Mouse (Mus musculus): ENCODE data around the gene Lrp1. TPM values are rescaled to one million over a fixed set of nuclear protein-coding genes. Genes with fewer than 3 reads are reported as not detected.

The Lrp1 gene
- polyA plus RNA-seq, 1 experiment: 269 TPM

DNA sequence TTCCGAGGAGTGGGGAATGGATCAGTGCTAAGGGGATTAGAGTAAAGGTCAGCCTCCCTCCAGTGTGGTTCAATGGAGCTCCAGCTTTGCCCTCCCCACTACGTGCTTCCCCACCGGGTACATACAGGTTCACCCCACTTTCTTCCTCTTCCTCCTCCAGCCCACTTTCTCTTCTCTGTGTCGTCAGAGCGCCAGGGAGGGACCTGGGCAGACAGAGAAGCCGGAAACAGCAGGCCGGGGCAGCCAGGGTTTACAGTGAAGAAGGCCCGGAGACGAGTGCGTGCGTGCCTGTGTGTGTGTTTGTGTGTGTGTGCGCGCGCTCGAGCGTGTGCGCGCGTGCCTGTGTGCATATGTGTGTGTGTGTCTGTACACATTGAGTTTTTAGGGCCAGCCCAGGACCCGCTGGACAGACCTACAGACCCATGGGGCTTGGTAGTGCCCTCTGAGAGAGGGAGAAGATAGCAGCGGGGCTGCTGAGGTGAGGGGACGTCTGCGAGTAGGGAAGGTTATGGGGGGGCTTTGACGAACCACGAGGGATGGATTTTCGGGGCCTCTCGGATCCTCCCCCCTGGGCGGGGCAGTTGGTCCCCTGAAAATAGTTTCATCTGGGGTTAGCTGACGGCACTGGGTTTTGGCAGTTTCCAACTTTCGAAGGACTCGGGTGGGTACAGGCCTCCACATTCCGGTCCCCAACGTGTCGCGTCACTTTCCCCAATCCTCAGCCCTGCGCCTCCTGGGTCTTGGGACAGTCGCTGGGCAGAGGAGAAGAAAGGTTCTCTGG lies 22.0 kb upstream of the Lrp1 start, which contains the start of gene Stat6:
TSS of gene Stat6 (plus strand) at position 215 of the 781 bp plus-strand sequence.
- no peak for TF ChIP-seq CTCF (IDR thresholded peaks at IDR 0.05; ENCODE audit: borderline replicate concordance, extremely low read depth, insufficient read depth, insufficient read length)
- no peak for TF ChIP-seq POLR2A (IDR thresholded peaks at IDR 0.05; ENCODE audit: borderline replicate concordance, extremely low read depth, insufficient read depth, insufficient read length, poor library complexity, severe bottlenecking)
- peak; percentile 51 for DNase-seq (ENCODE audit: low read depth)

DNA sequence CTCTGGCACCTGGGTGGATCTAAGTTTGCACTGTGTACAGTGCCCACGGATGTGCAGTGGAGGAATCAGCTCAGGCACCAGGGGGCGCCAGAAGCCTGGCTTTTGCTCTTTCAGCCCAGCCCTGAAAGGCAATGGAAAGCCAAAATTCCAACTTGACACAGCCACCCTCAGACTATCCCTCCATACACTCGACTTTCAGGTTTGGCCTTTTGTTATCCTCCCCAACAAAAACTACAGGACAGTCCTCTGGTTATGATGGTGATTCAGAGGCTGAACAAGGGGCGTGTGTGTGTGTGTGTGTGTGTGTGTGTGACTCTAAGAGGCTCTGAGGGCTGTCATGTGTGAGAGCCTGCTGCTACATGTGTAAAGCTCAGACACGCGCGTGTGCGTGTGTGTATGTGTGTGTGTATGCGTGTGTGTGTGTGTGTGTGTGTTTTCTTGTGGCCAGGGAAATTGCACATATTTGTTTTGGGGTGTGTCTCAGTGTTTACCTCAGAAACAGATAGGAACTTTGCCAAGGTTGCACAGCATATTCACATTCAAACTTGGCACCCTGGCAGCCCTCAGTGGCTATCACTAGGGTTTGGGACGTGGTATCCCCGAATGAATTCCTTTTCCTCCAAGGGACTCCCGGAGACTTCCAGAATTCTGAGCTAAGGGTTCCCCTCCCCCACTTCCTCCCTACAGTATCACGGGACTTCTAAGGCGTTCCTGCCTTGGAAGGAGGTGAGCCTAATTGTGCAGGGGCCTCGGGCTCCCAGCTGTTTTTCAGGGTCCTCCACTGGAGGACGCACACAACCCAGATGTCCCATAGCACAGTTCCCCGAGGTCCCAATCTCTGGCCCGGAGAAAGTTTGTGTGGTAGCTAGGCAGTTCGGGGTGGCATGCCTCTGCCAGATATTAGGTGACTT lies 21.2 kb upstream of the Lrp1 start:
- DNase-seq (ENCODE audit: low read depth): peak; percentile 76
- TF ChIP-seq CTCF (IDR thresholded peaks at IDR 0.05; ENCODE audit: borderline replicate concordance, extremely low read depth, insufficient read depth, insufficient read length) (peak; percentile 93), POLR2A (IDR thresholded peaks at IDR 0.05; ENCODE audit: borderline replicate concordance, extremely low read depth, insufficient read depth, insufficient read length, poor library complexity, severe bottlenecking) (no peak)

DNA sequence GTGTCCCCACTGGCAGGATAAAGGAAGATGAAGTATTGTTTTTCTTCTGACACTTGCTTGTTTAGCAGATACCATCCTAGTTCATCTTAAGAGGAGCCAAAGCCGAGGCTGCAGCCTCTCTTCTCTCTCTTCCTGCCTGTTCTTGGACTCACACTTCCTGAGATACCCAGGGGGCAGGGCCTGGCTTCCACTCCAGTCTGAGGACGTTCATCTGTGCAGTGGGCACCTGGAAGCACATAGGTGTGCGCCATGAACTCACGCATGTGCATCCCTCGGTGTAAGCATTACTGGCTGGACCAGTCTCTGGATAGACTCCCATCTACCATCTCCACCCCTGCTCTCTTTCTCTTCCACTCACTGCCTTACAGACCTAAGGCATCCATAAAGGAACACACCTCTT lies 19.5 kb upstream of the Lrp1 start:
- DNase-seq (ENCODE audit: low read depth): no peak
- no peak for TF ChIP-seq POLR2A (IDR thresholded peaks at IDR 0.05; ENCODE audit: borderline replicate concordance, extremely low read depth, insufficient read depth, insufficient read length, poor library complexity, severe bottlenecking)
- TF ChIP-seq CTCF (IDR thresholded peaks at IDR 0.05; ENCODE audit: borderline replicate concordance, extremely low read depth, insufficient read depth, insufficient read length): no peak

DNA sequence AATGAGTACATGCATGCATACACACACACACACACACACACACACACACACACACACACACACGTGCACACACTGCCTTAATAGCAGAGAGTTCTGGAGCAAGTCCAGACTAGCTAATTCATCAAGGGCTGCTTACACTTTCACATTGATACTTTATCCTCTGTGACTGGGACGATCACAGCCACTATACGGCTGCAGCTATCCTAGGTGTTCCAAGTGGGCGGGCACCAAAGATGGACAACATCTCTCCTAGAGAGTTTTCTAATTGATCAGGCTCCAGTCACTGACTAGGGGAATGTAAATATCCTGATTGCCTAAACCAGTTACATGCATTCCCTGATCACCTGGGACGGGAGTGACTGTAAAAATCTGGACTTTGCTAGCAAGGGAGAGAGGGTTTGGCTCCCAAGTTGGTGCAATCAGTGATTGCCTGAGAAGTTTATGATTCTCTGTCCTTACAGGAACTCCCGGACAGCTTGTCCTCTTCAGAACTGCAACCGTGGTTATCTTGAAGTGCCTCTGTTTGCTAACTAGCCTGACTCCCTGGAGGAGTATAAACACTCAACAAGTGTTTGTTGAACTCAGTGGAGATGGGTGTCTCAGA lies 11.8 kb upstream of the Lrp1 start:
- no peak for DNase-seq (ENCODE audit: low read depth)
- no peak for TF ChIP-seq CTCF (IDR thresholded peaks at IDR 0.05; ENCODE audit: borderline replicate concordance, extremely low read depth, insufficient read depth, insufficient read length)
- TF ChIP-seq POLR2A (IDR thresholded peaks at IDR 0.05; ENCODE audit: borderline replicate concordance, extremely low read depth, insufficient read depth, insufficient read length, poor library complexity, severe bottlenecking): no peak

DNA sequence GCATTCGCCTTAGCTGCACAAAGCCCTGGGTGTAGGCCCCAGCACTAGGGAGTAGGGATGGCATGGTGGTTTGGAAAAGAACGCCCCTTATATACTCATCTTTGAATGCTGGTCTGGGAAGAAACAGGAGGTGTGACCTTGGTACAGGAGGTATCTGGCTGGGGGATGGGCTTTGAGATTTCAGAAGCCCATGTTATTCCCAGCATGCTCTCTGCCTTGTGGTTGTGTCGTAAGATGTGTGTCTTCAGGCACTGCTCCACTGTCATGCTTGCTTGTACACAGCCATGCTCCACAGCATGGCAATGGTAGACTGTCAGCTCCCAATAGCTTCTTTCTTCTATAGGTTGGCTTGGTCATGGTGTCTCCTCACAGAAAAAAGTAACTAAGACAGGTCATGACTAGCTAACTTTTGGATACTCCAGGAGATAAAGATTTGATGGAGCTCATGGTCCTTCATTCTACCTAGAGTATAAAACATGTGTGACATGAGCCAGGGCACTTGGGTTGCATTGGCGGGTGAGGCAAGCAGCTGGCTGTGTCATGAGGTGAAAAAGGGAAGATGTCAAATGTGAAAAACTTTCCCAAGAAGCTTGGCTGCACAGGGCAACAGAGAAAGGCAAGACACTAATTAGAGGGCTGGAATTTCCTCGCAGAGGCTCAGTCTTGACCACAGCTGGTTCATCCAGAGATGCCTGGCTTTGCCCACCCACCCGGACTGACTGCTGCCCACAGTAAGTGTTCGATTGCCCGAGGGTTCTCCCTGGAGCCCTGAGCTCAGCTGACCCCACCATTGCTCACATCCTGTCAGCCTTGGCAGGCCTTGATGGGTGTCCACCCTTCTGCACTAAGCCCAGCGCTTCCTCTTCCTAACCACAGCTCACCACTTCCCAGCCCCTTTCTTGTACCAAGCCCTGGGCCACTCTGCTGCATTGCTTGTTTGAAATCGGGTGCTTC lies 10.6 kb upstream of the Lrp1 start:
- TF ChIP-seq POLR2A (IDR thresholded peaks at IDR 0.05; ENCODE audit: borderline replicate concordance, extremely low read depth, insufficient read depth, insufficient read length, poor library complexity, severe bottlenecking): no peak
- TF ChIP-seq CTCF (IDR thresholded peaks at IDR 0.05; ENCODE audit: borderline replicate concordance, extremely low read depth, insufficient read depth, insufficient read length): no peak
- DNase-seq (ENCODE audit: low read depth): no peak

DNA sequence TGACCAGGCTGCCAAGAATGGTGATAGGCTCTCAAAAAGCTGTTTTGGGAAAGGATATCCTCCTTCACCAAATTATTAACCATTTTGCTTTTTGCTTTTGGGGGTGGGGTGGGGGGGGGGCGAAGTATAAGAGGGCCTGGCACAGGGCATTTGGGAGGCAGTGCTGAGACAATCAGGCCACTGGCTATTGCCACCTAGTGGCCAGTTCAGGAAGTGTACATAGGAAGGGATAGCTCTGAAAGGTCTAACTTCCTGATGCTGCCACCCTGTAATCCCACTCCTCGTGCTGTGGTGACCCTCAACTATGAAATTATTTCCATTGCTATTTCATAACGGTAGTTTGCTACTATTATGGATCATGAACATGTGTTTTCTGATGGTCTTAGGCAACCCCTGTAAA lies 5.5 kb upstream of the Lrp1 start:
- no peak for TF ChIP-seq POLR2A (IDR thresholded peaks at IDR 0.05; ENCODE audit: borderline replicate concordance, extremely low read depth, insufficient read depth, insufficient read length, poor library complexity, severe bottlenecking)
- TF ChIP-seq CTCF (IDR thresholded peaks at IDR 0.05; ENCODE audit: borderline replicate concordance, extremely low read depth, insufficient read depth, insufficient read length): peak; percentile 45; the same call in 1 of the 2 replicates
- DNase-seq (ENCODE audit: low read depth): no peak

GRCm38 (mm10) chr10:127623439-127624216 lies 2.7 kb upstream of the Lrp1 start:
- TF ChIP-seq CTCF (IDR thresholded peaks at IDR 0.05; ENCODE audit: borderline replicate concordance, extremely low read depth, insufficient read depth, insufficient read length): no peak
- no peak for TF ChIP-seq POLR2A (IDR thresholded peaks at IDR 0.05; ENCODE audit: borderline replicate concordance, extremely low read depth, insufficient read depth, insufficient read length, poor library complexity, severe bottlenecking)

GRCm38 (mm10) chr10:127622661-127623060 lies 1.7 kb upstream of the Lrp1 start:
- no peak for DNase-seq (ENCODE audit: low read depth)
- no peak for TF ChIP-seq POLR2A (IDR thresholded peaks at IDR 0.05; ENCODE audit: borderline replicate concordance, extremely low read depth, insufficient read depth, insufficient read length, poor library complexity, severe bottlenecking)
- no peak for TF ChIP-seq CTCF (IDR thresholded peaks at IDR 0.05; ENCODE audit: borderline replicate concordance, extremely low read depth, insufficient read depth, insufficient read length)

More at GRCm38 (mm10) chr10:127623439-127624216, 2.7 kb upstream of the Lrp1 start:
- DNase-seq (ENCODE audit: low read depth): no peak

DNA sequence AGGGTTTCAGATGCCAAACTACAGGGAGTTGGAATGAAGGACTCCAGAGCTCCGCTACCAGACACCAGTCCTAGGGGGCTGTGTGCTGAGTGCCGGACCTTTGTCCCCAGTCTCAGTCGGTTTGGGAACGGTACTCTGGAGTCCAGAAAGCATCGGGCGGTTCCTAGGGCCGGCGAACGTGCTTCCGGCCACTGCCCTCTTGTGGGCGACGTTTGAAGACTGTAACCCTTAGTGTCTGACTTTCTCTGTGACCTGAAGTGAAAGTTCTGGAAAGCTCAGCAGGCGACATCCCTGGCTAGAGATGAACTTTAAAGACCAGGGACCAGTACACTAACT lies 1.1 kb upstream of the Lrp1 start:
- TF ChIP-seq POLR2A (IDR thresholded peaks at IDR 0.05; ENCODE audit: borderline replicate concordance, extremely low read depth, insufficient read depth, insufficient read length, poor library complexity, severe bottlenecking) (no peak), CTCF (IDR thresholded peaks at IDR 0.05; ENCODE audit: borderline replicate concordance, extremely low read depth, insufficient read depth, insufficient read length) (peak; percentile 46; the same call in 1 of the 2 replicates)

More for the DNA sequence above, 1.1 kb upstream of the Lrp1 start:
- DNase-seq (ENCODE audit: low read depth): peak; percentile 59
